Mouse (Mus musculus): Measurements from ENCODE around the gene Adgrg7.

The Adgrg7 gene

DNA sequence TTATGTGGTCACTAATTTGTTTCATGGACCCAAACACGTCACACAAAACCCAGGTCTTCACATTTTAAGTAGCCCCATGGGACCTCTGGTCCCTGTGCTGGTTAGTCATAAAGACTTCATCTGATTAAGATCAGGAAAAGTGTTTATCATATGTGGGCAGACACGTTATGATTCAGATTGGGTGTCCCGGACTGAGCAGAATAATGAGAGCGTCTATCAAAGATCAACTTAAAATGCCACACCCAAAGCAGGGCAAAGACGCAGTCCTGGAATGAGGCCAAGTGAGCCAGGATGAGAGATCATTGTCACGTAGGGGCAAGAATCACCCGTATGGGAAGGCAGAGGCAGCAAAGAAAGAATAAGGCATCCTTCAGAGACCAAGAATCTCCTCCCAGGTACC lies 3.2 kb upstream of the Adgrg7 start:
- Histone ChIP-seq H3K4me3 (replicated peaks; ENCODE audit: low read length) (no peak overlapping the region), H3K27me3 (ENCODE audit: insufficient read depth, low read length) (no peaks in the 10 kb centered on the region), H3K4me1 (replicated peaks; ENCODE audit: low read depth, low read length) (no peaks in the 10 kb centered on the region; the same call in 1 of the 2 replicates), H3K36me3 (ENCODE audit: insufficient read depth, low read length) (no peaks in the 10 kb centered on the region), H3K9me3 (ENCODE audit: low read length) (no peaks in the 10 kb centered on the region)
- TF ChIP-seq NANOG (IDR thresholded peaks at IDR 0.05; ENCODE audit: borderline replicate concordance, low read length) (no peak), CTCF (conservative IDR thresholded peaks at IDR 0.05; ENCODE audit: low read length) (no peak), POU5F1 (IDR thresholded peaks at IDR 0.05; ENCODE audit: borderline replicate concordance, low read length) (no peak)

DNA sequence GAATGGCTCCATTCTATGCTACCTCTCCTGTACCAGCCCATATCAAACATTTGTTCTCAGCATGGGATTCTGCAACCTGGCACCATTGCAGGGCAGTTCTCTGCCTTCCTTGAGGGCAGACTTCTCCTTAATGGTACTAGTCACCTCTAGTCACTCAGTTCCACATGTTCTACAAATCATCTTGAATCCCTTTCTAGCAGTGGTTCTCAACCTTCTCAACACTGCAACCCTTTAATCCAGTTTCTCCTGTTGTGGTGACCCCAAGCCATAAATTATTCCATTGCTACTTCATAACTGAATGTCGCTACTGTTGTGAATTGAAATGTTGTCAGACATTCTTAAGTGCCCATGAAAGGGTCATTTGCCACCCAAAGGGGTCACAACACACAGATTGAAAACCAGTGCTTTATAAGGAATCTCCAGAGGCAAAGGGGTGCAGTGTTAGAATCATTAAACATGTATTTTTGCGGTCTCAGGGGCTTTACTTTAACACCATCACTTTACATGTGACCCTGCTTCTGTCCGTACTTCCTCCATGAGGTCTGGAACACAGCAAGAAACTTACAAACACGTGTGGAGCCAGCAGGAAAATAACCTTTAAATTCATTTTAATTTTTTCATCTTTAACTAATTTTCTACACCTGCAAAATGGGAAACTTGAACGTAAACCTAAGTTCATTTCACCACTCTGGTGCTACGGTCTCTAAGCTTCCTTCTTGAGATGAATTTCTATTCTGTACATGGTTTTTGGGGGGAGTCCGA lies 1.1 kb downstream of the Adgrg7 start:
- no peak overlapping the region for H3K4me3 ChIP-seq (replicated peaks; ENCODE audit: low read length)
- no peaks in the 10 kb centered on the region; the same call in 1 of the 2 replicates for H3K4me1 ChIP-seq (replicated peaks; ENCODE audit: low read depth, low read length)
- H3K36me3 ChIP-seq (ENCODE audit: insufficient read depth, low read length) = no peaks in the 10 kb centered on the region
- no peaks in the 10 kb centered on the region for H3K9me3 ChIP-seq (ENCODE audit: low read length)
- no peaks in the 10 kb centered on the region for H3K27me3 ChIP-seq (ENCODE audit: insufficient read depth, low read length)
- TF ChIP-seq CTCF (conservative IDR thresholded peaks at IDR 0.05; ENCODE audit: low read length) (no peak), POU5F1 (IDR thresholded peaks at IDR 0.05; ENCODE audit: borderline replicate concordance, low read length) (no peak), NANOG (IDR thresholded peaks at IDR 0.05; ENCODE audit: borderline replicate concordance, low read length) (no peak)

DNA sequence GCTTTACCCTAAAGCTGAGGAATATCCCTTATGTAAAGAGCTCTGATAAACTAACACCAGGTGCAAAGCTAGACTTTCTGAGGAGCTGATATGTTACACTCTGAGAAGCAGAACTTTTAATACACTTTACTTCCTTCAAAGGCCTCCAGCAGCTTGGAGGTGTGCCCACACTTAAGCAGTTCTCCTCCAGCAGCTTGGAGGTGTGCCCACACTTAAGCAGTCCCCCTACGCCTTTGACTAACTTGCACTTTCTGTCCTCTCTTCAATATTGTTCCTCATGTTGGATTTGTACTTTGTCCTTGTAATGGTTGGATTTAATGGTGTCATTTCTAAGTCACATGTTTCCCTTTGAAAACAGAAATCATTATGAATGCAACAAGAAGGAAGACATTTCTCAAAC lies 1.9 kb downstream of the Adgrg7 start:
- Histone ChIP-seq H3K9me3 (ENCODE audit: low read length) (no peaks in the 10 kb centered on the region), H3K36me3 (ENCODE audit: insufficient read depth, low read length) (no peaks in the 10 kb centered on the region), H3K27me3 (ENCODE audit: insufficient read depth, low read length) (no peaks in the 10 kb centered on the region), H3K4me1 (replicated peaks; ENCODE audit: low read depth, low read length) (no peaks in the 10 kb centered on the region), H3K4me3 (replicated peaks; ENCODE audit: low read length) (no peak overlapping the region)
- TF ChIP-seq POU5F1 (IDR thresholded peaks at IDR 0.05; ENCODE audit: borderline replicate concordance, low read length) = no peak
- no peak for TF ChIP-seq NANOG (IDR thresholded peaks at IDR 0.05; ENCODE audit: borderline replicate concordance, low read length)
- TF ChIP-seq CTCF (conservative IDR thresholded peaks at IDR 0.05; ENCODE audit: low read length) = no peak

DNA sequence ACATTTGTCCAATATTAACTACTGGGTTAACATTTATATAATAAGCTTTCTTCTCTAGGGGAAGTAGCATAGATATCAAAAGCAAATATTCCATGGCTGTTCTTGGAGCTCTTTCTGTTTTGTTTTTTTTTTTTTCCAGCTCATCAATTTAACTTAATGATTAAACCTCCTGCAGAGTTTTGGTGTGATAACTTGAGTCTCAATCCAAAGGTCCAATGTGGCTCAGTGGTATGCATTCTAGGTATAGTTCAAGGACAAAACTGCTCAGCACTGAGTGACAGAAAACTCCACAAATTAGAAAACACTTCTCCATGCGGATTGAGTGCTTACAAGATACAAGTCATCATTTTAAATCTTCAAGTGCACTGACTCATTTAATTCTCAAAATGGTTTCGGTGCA lies 9.7 kb downstream of the Adgrg7 start:
- no peaks in the 10 kb centered on the region for H3K27me3 ChIP-seq (ENCODE audit: insufficient read depth, low read length)
- H3K4me1 ChIP-seq (replicated peaks; ENCODE audit: low read depth, low read length) = no peaks in the 10 kb centered on the region
- no peaks in the 10 kb centered on the region for H3K36me3 ChIP-seq (ENCODE audit: insufficient read depth, low read length)
- no peak overlapping the region for H3K4me3 ChIP-seq (replicated peaks; ENCODE audit: low read length)
- H3K9me3 ChIP-seq (ENCODE audit: low read length) = peaks cover 6% of the 10 kb centered on the region
- TF ChIP-seq CTCF (conservative IDR thresholded peaks at IDR 0.05; ENCODE audit: low read length) (no peak), POU5F1 (IDR thresholded peaks at IDR 0.05; ENCODE audit: borderline replicate concordance, low read length) (no peak), NANOG (IDR thresholded peaks at IDR 0.05; ENCODE audit: borderline replicate concordance, low read length) (no peak)

DNA sequence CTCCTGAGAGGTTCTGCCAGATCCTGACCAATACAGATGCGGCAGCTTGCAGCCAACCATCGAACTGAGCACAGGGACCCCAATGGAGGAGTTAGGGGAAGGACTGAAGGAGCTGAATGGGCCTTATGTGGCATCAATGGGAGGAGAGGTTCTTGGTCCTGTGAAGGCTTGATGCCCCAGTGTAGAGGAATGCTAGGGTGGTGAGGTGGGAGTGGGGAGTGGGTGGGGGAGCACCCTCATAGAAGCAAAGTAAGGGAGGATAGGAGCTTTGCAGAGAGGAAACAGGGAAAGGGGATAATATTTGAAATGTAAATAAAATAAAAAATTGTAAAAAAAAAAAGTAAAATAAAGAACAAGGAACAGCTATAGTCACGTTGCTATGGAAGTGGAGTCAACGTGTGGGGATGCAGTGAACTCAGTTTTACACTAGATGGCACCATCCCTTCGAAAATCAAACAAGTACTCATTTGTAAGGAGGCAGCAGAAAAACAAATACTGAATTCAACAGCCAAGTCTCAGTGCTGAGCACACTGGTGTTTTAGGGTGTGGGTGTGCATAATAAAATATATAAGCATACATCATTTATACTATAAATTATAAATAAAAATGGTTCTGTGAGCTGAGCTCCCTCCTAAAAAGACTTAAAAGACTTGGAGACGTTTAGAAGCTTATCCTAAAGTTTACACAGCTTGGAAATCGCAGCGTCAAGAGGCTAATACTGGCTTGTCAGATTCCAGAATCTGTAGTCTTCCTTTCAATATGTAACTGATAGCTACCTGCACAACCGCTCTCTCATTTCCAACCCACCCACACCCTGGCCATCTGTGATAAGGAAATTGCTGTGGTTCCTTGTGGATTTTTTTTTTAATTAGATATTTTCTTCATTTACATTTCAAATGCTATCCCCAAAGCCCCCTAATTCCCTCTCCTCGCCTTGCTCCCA lies 24.2 kb downstream of the Adgrg7 start:
- peak; percentile 78 for TF ChIP-seq CTCF (conservative IDR thresholded peaks at IDR 0.05; ENCODE audit: low read length)
- TF ChIP-seq POU5F1 (IDR thresholded peaks at IDR 0.05; ENCODE audit: borderline replicate concordance, low read length) = no peak
- Histone ChIP-seq H3K27me3 (ENCODE audit: insufficient read depth, low read length) (no peaks in the 10 kb centered on the region), H3K36me3 (ENCODE audit: insufficient read depth, low read length) (no peaks in the 10 kb centered on the region), H3K4me3 (replicated peaks; ENCODE audit: low read length) (no peak overlapping the region), H3K4me1 (replicated peaks; ENCODE audit: low read depth, low read length) (0 out of 2 replicates have a peak, but pooled peaks cover under 1% of the 10 kb centered on the region), H3K9me3 (ENCODE audit: low read length) (no peaks in the 10 kb centered on the region)

DNA sequence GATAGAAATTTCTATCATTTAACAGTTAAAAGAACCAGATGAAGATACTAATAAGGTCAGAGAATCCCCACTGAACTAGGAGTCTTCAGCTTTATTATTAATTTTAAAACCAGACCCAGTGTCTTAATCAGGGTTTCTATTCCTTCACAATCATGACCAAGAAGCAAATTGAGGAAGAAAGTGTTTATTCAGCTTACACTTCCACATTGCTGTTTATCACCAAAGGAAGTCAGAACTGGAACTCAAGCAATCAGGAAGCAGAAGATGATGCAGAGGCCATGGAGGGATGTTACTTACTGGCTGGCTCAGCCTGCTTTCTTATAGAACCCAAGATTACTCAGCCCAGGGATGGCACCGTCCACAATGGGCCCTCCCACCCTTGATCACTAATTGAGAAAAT lies 66.6 kb downstream of the Adgrg7 start:
- Histone ChIP-seq H3K4me3 (replicated peaks; ENCODE audit: low read length) (no peak overlapping the region), H3K4me1 (replicated peaks; ENCODE audit: low read depth, low read length) (no peaks in the 10 kb centered on the region), H3K27me3 (ENCODE audit: insufficient read depth, low read length) (no peaks in the 10 kb centered on the region), H3K36me3 (ENCODE audit: insufficient read depth, low read length) (no peaks in the 10 kb centered on the region), H3K9me3 (ENCODE audit: low read length) (no peaks in the 10 kb centered on the region)
- TF ChIP-seq CTCF (conservative IDR thresholded peaks at IDR 0.05; ENCODE audit: low read length) (no peak), NANOG (IDR thresholded peaks at IDR 0.05; ENCODE audit: borderline replicate concordance, low read length) (no peak), POU5F1 (IDR thresholded peaks at IDR 0.05; ENCODE audit: borderline replicate concordance, low read length) (no peak)

DNA sequence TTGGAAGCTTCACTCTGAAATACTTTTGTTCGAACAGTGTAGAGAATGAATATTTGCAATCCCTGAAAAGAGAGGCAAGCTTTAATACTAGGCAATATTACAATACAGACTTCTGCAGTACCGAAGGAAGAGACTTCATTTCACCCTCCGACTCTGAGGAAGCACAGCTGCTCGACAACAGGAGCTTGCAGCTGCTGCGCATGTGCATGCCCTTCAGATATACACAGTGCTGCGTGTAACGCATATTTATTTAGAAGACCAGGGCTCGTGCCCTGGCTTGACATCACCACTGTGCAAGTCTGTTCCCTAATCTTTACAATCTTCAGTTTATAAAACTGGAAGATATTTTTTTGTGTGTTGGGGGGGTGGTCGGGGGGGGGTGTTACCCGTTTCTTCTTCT lies 70.7 kb downstream of the Adgrg7 start:
- no peak overlapping the region for H3K4me3 ChIP-seq (replicated peaks; ENCODE audit: low read length)
- H3K9me3 ChIP-seq (ENCODE audit: low read length) = no peaks in the 10 kb centered on the region
- no peaks in the 10 kb centered on the region for H3K36me3 ChIP-seq (ENCODE audit: insufficient read depth, low read length)
- TF ChIP-seq CTCF (conservative IDR thresholded peaks at IDR 0.05; ENCODE audit: low read length) (no peak), NANOG (IDR thresholded peaks at IDR 0.05; ENCODE audit: borderline replicate concordance, low read length) (no peak), POU5F1 (IDR thresholded peaks at IDR 0.05; ENCODE audit: borderline replicate concordance, low read length) (no peak)
- H3K27me3 ChIP-seq (ENCODE audit: insufficient read depth, low read length) = no peaks in the 10 kb centered on the region
- H3K4me1 ChIP-seq (replicated peaks; ENCODE audit: low read depth, low read length) = no peaks in the 10 kb centered on the region

DNA sequence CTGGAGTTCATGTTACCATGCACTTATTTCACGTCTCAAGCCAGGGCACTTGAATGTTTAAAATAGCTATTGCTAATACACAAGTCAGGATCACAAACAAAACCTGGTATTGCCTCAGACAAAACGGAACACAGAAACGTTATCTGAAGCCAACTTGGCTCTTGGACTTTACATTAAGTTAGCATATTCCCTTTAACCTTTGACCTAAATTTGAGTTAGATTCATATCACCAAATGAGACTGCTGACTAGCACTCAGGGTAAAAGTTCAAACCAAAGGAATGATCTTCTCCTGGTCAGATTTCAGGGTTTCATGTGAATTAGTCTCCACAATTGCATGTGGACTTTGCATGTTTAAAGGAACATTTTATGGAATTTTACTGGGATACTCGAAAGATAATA lies 73.3 kb downstream of the Adgrg7 start:
- no peak for TF ChIP-seq CTCF (conservative IDR thresholded peaks at IDR 0.05; ENCODE audit: low read length)
- no peak for TF ChIP-seq POU5F1 (IDR thresholded peaks at IDR 0.05; ENCODE audit: borderline replicate concordance, low read length)
- TF ChIP-seq NANOG (IDR thresholded peaks at IDR 0.05; ENCODE audit: borderline replicate concordance, low read length) = no peak
- Histone ChIP-seq H3K4me3 (replicated peaks; ENCODE audit: low read length) (no peak overlapping the region), H3K4me1 (replicated peaks; ENCODE audit: low read depth, low read length) (peaks cover 9% of the 10 kb centered on the region), H3K27me3 (ENCODE audit: insufficient read depth, low read length) (no peaks in the 10 kb centered on the region), H3K36me3 (ENCODE audit: insufficient read depth, low read length) (no peaks in the 10 kb centered on the region), H3K9me3 (ENCODE audit: low read length) (no peaks in the 10 kb centered on the region)

Data from E14TG2a.4 (cell line).